Mouse (Mus musculus) left cerebral cortex, postnatal 10 days (tissue): ENCODE data around the gene Fam149b. TPM values are rescaled to one million over a fixed set of nuclear protein-coding genes. Genes with fewer than 3 reads are reported as not detected.
"Not testable (repeated sequence)": the region's sequence is repeated elsewhere in the genome, so short reads cannot be mapped to it uniquely, and the experiment has no call there.

ENCODE experiments used
- DNase-seq, 2 experiments: peaks; one replicate each; pipeline ENCODE4 v3.0.0; 2021 to 2022; ENCODE audit warnings: low spot score in 2 of 2, mixed read lengths in 1 of 2; ENCODE audit errors: extremely low spot score in 1 of 2
- intact Hi-C: fragments of 180-260 bp; cut with DNase I; formaldehyde crosslinking; loops from one replicate; pipeline ENCODE4 v1.15.1; 2025
- total RNA-seq, 2 experiments: library from RNA; stranded (reverse); gene quantifications; 2 replicates each; pipeline ENCODE4 v1.2.3; 2021

The Fam149b gene
- total RNA-seq: 10 to 100 TPM; 41.8 to 48.7 TPM

GRCm38 (mm10) chr14:20347991-20348541, at the start of gene Fam149b, which contains the start of gene Ecd:
Fam149b (plus strand) TSS chr14:20348162.
Ecd (minus strand) TSS chr14:20348121.
- intact Hi-C loops: no loop called here
- DNase-seq: peak; percentile 93

GRCm38 (mm10) chr14:20305085-20305484, 42.9 kb upstream of the Fam149b start:
- DNase-seq, intact Hi-C loops: not testable (repeated sequence)

- DNase-seq: no peak
- intact Hi-C loops: no loop called here
Observed at GRCm38 (mm10) chr14:20315137-20315536, 32.8 kb upstream of the Fam149b start.

GRCm38 (mm10) chr14:20319420-20319819, 28.5 kb upstream of the Fam149b start:
- intact Hi-C loops: no loop called here
- DNase-seq: peak in 1 of 2 experiments; percentile 68

- DNase-seq: no peak
- intact Hi-C loops: loop anchor here (10.0 kb wide), 1 partner anchor 51 kb away; no protein-coding TSS in a partner anchor
Observed at GRCm38 (mm10) chr14:20324196-20324595, 23.8 kb upstream of the Fam149b start.

GRCm38 (mm10) chr14:20328474-20328873, 19.5 kb upstream of the Fam149b start:
- intact Hi-C loops: loop anchor here (10.0 kb wide), 1 partner anchor 46 kb away; no protein-coding TSS in a partner anchor
- DNase-seq: no peak

GRCm38 (mm10) chr14:20331316-20331715, 16.6 kb upstream of the Fam149b start:
- intact Hi-C loops: no loop called here
- DNase-seq: no peak

- intact Hi-C loops: no loop called here
- no peak for DNase-seq
Observed at GRCm38 (mm10) chr14:20339415-20339814, 8.5 kb upstream of the Fam149b start.

- intact Hi-C loops: no loop called here
- no peak for DNase-seq
Observed at GRCm38 (mm10) chr14:20340149-20340548, 7.8 kb upstream of the Fam149b start.

GRCm38 (mm10) chr14:20340866-20341265, 7.1 kb upstream of the Fam149b start:
- no peak for DNase-seq
- intact Hi-C loops: no loop called here

- intact Hi-C loops: no loop called here
- DNase-seq: no peak
Observed at GRCm38 (mm10) chr14:20345885-20346284, 2.1 kb upstream of the Fam149b start.

GRCm38 (mm10) chr14:20347441-20347990, 446 bp upstream of the Fam149b start:
- peak in 1 of 2 experiments; percentile 5 for DNase-seq
- intact Hi-C loops: no loop called here

- DNase-seq: no peak
- intact Hi-C loops: no loop called here
Observed at GRCm38 (mm10) chr14:20363230-20363629, 15.3 kb downstream of the Fam149b start.

GRCm38 (mm10) chr14:20368271-20368670, 20.3 kb downstream of the Fam149b start:
- intact Hi-C loops: no loop called here
- DNase-seq: no peak

GRCm38 (mm10) chr14:20370798-20371197, 22.8 kb downstream of the Fam149b start:
- DNase-seq: no peak
- intact Hi-C loops: loop anchor here (10.0 kb wide), 1 partner anchor 46 kb away; no protein-coding TSS in a partner anchor

GRCm38 (mm10) chr14:20371854-20372253, 23.9 kb downstream of the Fam149b start:
- no peak for DNase-seq
- intact Hi-C loops: loop anchor here (10.0 kb wide), 1 partner anchor 47 kb away; no protein-coding TSS in a partner anchor

- no peak for DNase-seq
- intact Hi-C loops: loop anchor here (10.0 kb wide), 1 partner anchor 52 kb away; no protein-coding TSS in a partner anchor
Observed at GRCm38 (mm10) chr14:20377112-20377521, 29.2 kb downstream of the Fam149b start.

- intact Hi-C loops: loop anchor here (10.0 kb wide), 1 partner anchor 54 kb away; no protein-coding TSS in a partner anchor
- DNase-seq: peak in 1 of 2 experiments; percentile 38
Observed at GRCm38 (mm10) chr14:20378313-20379061, 30.5 kb downstream of the Fam149b start.

- intact Hi-C loops: loop anchor here (10.0 kb wide), 1 partner anchor 54 kb away; no protein-coding TSS in a partner anchor
- no peak for DNase-seq
Observed at GRCm38 (mm10) chr14:20379087-20379640, 31.2 kb downstream of the Fam149b start.
